In genomic region chr11:54203162-54203561, GRCm38 (mm10) we compare ENCODE assay signal across 14 mouse cellular contexts. TPM values are rescaled to one million over a fixed set of nuclear protein-coding genes. Genes with fewer than 3 reads are reported as not detected.
DNase-seq lines count a peak whose midpoint lies in the region; ATAC-seq and TF ChIP-seq lines count a peak whose summit lies in the region.
"Had no signal": no experiment of that assay in that cellular context is flagged by ENCODE, and none has a peak within 500 bp of the region (broad histone marks: within the 10 kb centered on the region; RNA-seq: fewer than 3 reads in every experiment).

No protein-coding gene starts in this region.

- no peaks in the 10 kb centered on the region for H3K9me3 ChIP-seq in liver, embryonic 11.5 days (ENCODE audit: control insufficient read depth, low read length)
- no peaks in the 10 kb centered on the region for H3K9me3 ChIP-seq in hindbrain, embryonic 14.5 days (ENCODE audit: control insufficient read depth, low read length)
- H3K9me3 ChIP-seq: embryonic facial prominence, embryonic 13.5 days had no signal

- TF ChIP-seq CTCF in layer of hippocampus, adult 2 months (conservative IDR thresholded peaks at IDR 0.05), result peak; percentile 64

- WGBS in liver, embryonic 11.5 days, result 74% methylated on average over 2 of the region's 2 CpGs
- WGBS in hindbrain, embryonic 14.5 days, result 72% methylated on average over 2 of the region's 2 CpGs

- 0 out of 2 replicates have a peak, but pooled peaks cover 2% of the 10 kb centered on the region for H3K4me1 ChIP-seq in liver, embryonic 11.5 days (replicated peaks; ENCODE audit: control insufficient read depth, insufficient read depth, low read length)
- no peaks in the 10 kb centered on the region for H3K4me1 ChIP-seq in hindbrain, embryonic 14.5 days (replicated peaks; ENCODE audit: control insufficient read depth, insufficient read depth, low read length)
- H3K4me1 ChIP-seq: embryonic facial prominence, embryonic 13.5 days had no signal

- DNase-seq in cerebellum, postnatal 10 days, result peak; percentile 50 to 62
- no peak for DNase-seq in cerebellum, adult 8-10 months
- DNase-seq in layer of hippocampus, adult 2 months (ENCODE audit: low spot score in 2 of 2), result peak in 1 of 2 experiments; percentile 28
- no peak for DNase-seq in layer of hippocampus, postnatal 36 days
- peak; percentile 18 for DNase-seq in R1 (ENCODE audit: low read depth, low spot score)
- DNase-seq in lung, postnatal 10 days, result peak; percentile 45
- no peak for DNase-seq in liver, embryonic 11.5 days (ENCODE audit: low spot score)
- no peak for DNase-seq in hindbrain, embryonic 14.5 days (ENCODE audit: low spot score)
- DNase-seq: adrenal gland, postnatal 25 days; cerebellum, adult 9-11 months; heart, postnatal 36 days had no signal

- H3K4me2 ChIP-seq in liver, embryonic 11.5 days, result no peak overlapping the region
- H3K4me2 ChIP-seq in hindbrain, embryonic 14.5 days (replicated peaks), result no peak overlapping the region
- H3K4me2 ChIP-seq: embryonic facial prominence, embryonic 13.5 days had no signal

- H3K27me3 ChIP-seq in liver, embryonic 11.5 days (replicated peaks; ENCODE audit: control insufficient read depth, insufficient read depth, low read length), result no peaks in the 10 kb centered on the region
- H3K27me3 ChIP-seq in hindbrain, embryonic 14.5 days (ENCODE audit: control insufficient read depth, insufficient read depth, low read length), result no peaks in the 10 kb centered on the region
- H3K27me3 ChIP-seq: embryonic facial prominence, embryonic 13.5 days had no signal

- no peaks in the 10 kb centered on the region for H3K36me3 ChIP-seq in liver, embryonic 11.5 days (ENCODE audit: control insufficient read depth, insufficient read depth, low read length)
- H3K36me3 ChIP-seq in hindbrain, embryonic 14.5 days (replicated peaks; ENCODE audit: control insufficient read depth, insufficient read depth), result no peaks in the 10 kb centered on the region
- H3K36me3 ChIP-seq: embryonic facial prominence, embryonic 13.5 days had no signal

- no peak overlapping the region for H3K9ac ChIP-seq in liver, embryonic 11.5 days (ENCODE audit: low read depth, low read length)
- H3K9ac ChIP-seq in hindbrain, embryonic 14.5 days, result no peak overlapping the region
- H3K9ac ChIP-seq: embryonic facial prominence, embryonic 13.5 days had no signal

- no peak overlapping the region for H3K4me3 ChIP-seq in layer of hippocampus, adult 2 months
- no peak overlapping the region for H3K4me3 ChIP-seq in liver, embryonic 11.5 days (ENCODE audit: low read depth, low read length)
- no peak overlapping the region for H3K4me3 ChIP-seq in hindbrain, embryonic 14.5 days (replicated peaks; ENCODE audit: low read length)
- H3K4me3 ChIP-seq: embryonic facial prominence, embryonic 13.5 days had no signal

- no peak for ATAC-seq in liver, embryonic 11.5 days (replicated peaks; ENCODE audit: low FRiP score)
- ATAC-seq in hindbrain, embryonic 14.5 days (ENCODE audit: low FRiP score), result no peak

- no peak overlapping the region for H3K27ac ChIP-seq in layer of hippocampus, adult 2 months
- no peak overlapping the region for H3K27ac ChIP-seq in liver, embryonic 11.5 days (ENCODE audit: low read depth, low read length)
- no peak overlapping the region for H3K27ac ChIP-seq in hindbrain, embryonic 14.5 days
- H3K27ac ChIP-seq: embryonic facial prominence, embryonic 13.5 days had no signal

RNA-seq across cellular contexts. Expression of gene Csf2, which starts 46.3 kb away (rescaled TPM):
- total RNA-seq in layer of hippocampus, adult 2 months (2021), result not detected
- not detected for total RNA-seq in layer of hippocampus, postnatal 36 days (2021)
- polyA plus RNA-seq in liver, embryonic 11.5 days (2014; fragmentation: Nextera tagmentation; extraction: Ambion mirVana), result not detected in 2 replicates
- polyA plus RNA-seq in hindbrain, embryonic 14.5 days (2014; fragmentation: Nextera tagmentation; extraction: Ambion mirVana), result not detected in 2 replicates
- total RNA-seq: adrenal gland, postnatal 25 days; heart, postnatal 36 days had no signal
- polyA plus RNA-seq: embryonic facial prominence, embryonic 13.5 days; limb, embryonic 14.5 days; neural tube, embryonic 14.5 days had no signal

Comparison
In these comparisons a context has a peak if more than half of its experiments do, and no peak if none do; other contexts are left out.
1. DNase-seq: peak in cerebellum, postnatal 10 days (2 of 2), R1 (single experiment) and lung, postnatal 10 days (single experiment); none in cerebellum, adult 8-10 months (single experiment), layer of hippocampus, postnatal 36 days (0 of 2), liver, embryonic 11.5 days (single experiment) and hindbrain, embryonic 14.5 days (single experiment).